Comparison of ENCODE assay signal across 23 mouse cellular contexts in the genomic region with DNA sequence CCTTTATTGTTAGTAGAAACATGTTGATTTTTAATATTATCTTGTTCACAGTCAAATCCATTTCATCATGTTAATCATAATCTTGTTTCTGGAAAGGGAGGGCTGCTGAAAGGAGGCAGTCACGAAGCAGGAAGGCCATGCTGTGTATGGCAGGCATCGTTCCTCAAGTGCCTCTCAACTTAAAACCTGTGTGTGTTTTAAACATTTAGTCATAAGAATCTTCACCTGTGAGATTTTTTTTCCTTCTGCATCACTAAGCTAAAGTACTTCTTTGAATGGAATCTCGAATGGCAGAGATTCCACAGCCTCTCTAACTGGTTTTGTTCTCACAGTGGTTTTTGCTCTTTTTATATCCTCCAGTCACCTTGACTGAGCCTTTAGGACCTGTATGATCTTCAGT. TPM values are rescaled to one million over a fixed set of nuclear protein-coding genes. Genes with fewer than 3 reads are reported as not detected.
DNase-seq lines count a peak whose midpoint lies in the region; ATAC-seq and TF ChIP-seq lines count a peak whose summit lies in the region.
"Had no signal": no experiment of that assay in that cellular context is flagged by ENCODE, and none has a peak within 500 bp of the region (broad histone marks: within the 10 kb centered on the region; RNA-seq: fewer than 3 reads in every experiment).

No protein-coding gene starts in this region.

- no peak overlapping the region for H3K4me2 ChIP-seq in lung, embryonic 15.5 days
- H3K4me2 ChIP-seq in lung, postnatal 0 days (replicated peaks; ENCODE audit: low read depth, low read length): no peak overlapping the region
- H3K4me2 ChIP-seq: embryonic facial prominence, embryonic 12.5 days; forebrain, embryonic 13.5 days; forebrain, embryonic 15.5 days had no signal

- H3K4me3 ChIP-seq in lung, embryonic 15.5 days: no peak overlapping the region
- no peak overlapping the region for H3K4me3 ChIP-seq in lung, postnatal 0 days (ENCODE audit: low read depth, low read length)
- H3K4me3 ChIP-seq: embryonic facial prominence, embryonic 10.5 days; embryonic facial prominence, embryonic 12.5 days; forebrain, embryonic 13.5 days; forebrain, embryonic 15.5 days had no signal

- no peaks in the 10 kb centered on the region for H3K9me3 ChIP-seq in lung, embryonic 15.5 days
- H3K9me3 ChIP-seq in lung, postnatal 0 days (ENCODE audit: low read length): no peaks in the 10 kb centered on the region
- H3K9me3 ChIP-seq: embryonic facial prominence, embryonic 10.5 days; embryonic facial prominence, embryonic 12.5 days; forebrain, embryonic 13.5 days; forebrain, embryonic 15.5 days had no signal

- peak overlapping the region; percentile 38 for H3K27ac ChIP-seq in lung, embryonic 15.5 days
- H3K27ac ChIP-seq in lung, postnatal 0 days (ENCODE audit: low read length): no peak overlapping the region
- H3K27ac ChIP-seq: embryonic facial prominence, embryonic 10.5 days; embryonic facial prominence, embryonic 12.5 days; forebrain, embryonic 13.5 days; forebrain, embryonic 15.5 days had no signal

- H3K36me3 ChIP-seq in lung, embryonic 15.5 days: no peaks in the 10 kb centered on the region
- no peaks in the 10 kb centered on the region for H3K36me3 ChIP-seq in lung, postnatal 0 days (ENCODE audit: insufficient read depth, low read length)
- H3K36me3 ChIP-seq: embryonic facial prominence, embryonic 10.5 days; embryonic facial prominence, embryonic 12.5 days; forebrain, embryonic 15.5 days had no signal

- no peak for TF ChIP-seq CTCF in lung, postnatal 0 days (IDR thresholded peaks at IDR 0.05)

- no peak for ATAC-seq in CD4-positive, CD25-positive, alpha-beta regulatory T cell, adult 4 months
- ATAC-seq in lung, embryonic 15.5 days (ENCODE audit: borderline replicate concordance, extremely low read depth, low FRiP score, low TSS enrichment): no peak
- ATAC-seq in lung, postnatal 0 days: peak; percentile 69
- ATAC-seq: forebrain, embryonic 13.5 days; forebrain, embryonic 15.5 days; forebrain, postnatal 0 days had no signal

- WGBS in lung, embryonic 15.5 days: 52% methylated on average over 3 of the region's 3 CpGs
- WGBS in lung, postnatal 0 days: 49% methylated on average over 3 of the region's 3 CpGs

- TF ChIP-seq EP300 in lung, postnatal 0 days (IDR thresholded peaks at IDR 0.05): peak; percentile 81

- no peak overlapping the region for H3K9ac ChIP-seq in lung, embryonic 15.5 days
- H3K9ac ChIP-seq in lung, postnatal 0 days (replicated peaks; ENCODE audit: low read depth): no peak overlapping the region
- H3K9ac ChIP-seq: embryonic facial prominence, embryonic 12.5 days; forebrain, embryonic 13.5 days; forebrain, embryonic 15.5 days; forebrain, postnatal 0 days had no signal

- DNase-seq in CD4-positive, CD25-positive, alpha-beta regulatory T cell, adult 2 months (ENCODE audit: low read depth, low spot score): peak; percentile 15
- DNase-seq in lung, postnatal 4 days: no peak
- peak; percentile 72 for DNase-seq in lung, postnatal 0 days (ENCODE audit: low spot score)
- DNase-seq in lung, postnatal 14 days: no peak
- DNase-seq in CD4-positive helper T cell, adult 2 months (ENCODE audit: low read depth, low spot score): peak; percentile 6
- DNase-seq: adrenal gland, adult 2 months; adrenal gland, postnatal 10 days; adrenal gland, postnatal 25 days; B cell, adult 2 months; cerebellum, adult 11 months; cerebellum, adult 18-20 months; cerebellum, adult 8-10 months; cerebellum, adult 9-11 months; cerebellum, postnatal 14 days; cerebellum, postnatal 36 days; embryo, embryonic 11 days; forebrain, postnatal 0 days had no signal

- no peaks in the 10 kb centered on the region for H3K27me3 ChIP-seq in lung, embryonic 15.5 days
- no peaks in the 10 kb centered on the region for H3K27me3 ChIP-seq in lung, postnatal 0 days (replicated peaks; ENCODE audit: insufficient read depth, low read length)
- H3K27me3 ChIP-seq: embryonic facial prominence, embryonic 12.5 days; forebrain, embryonic 13.5 days; forebrain, embryonic 15.5 days had no signal

- H3K4me1 ChIP-seq in lung, embryonic 15.5 days: peaks cover 28% of the 10 kb centered on the region; the same call in 1 of the 2 replicates
- H3K4me1 ChIP-seq in lung, postnatal 0 days (ENCODE audit: insufficient read depth, low read depth, low read length): no peaks in the 10 kb centered on the region
- H3K4me1 ChIP-seq: embryonic facial prominence, embryonic 12.5 days; forebrain, embryonic 15.5 days had no signal

RNA-seq across cellular contexts. Expression of gene Ndnf, which starts 25.0 kb away (rescaled TPM):
- 1 to 10 TPM in 1 of 2 experiments, under 1 TPM in 1; 0.58 to 1.3 TPM for polyA plus RNA-seq in CD4-positive, CD25-positive, alpha-beta regulatory T cell, adult 4 months (2017; shearing (Covaris generic))
- 42.1 and 48.2 TPM in 2 replicates for polyA plus RNA-seq in lung, embryonic 15.5 days (2015; fragmentation: Nextera tagmentation; extraction: Ambion mirVana)
- 33.7 and 61.1 TPM in 2 replicates for polyA plus RNA-seq in lung, postnatal 0 days (2015; fragmentation: Nextera tagmentation; extraction: Ambion mirVana)

Comparison
In these comparisons a context has a peak if more than half of its experiments do, and no peak if none do; other contexts are left out.
1. DNase-seq: peak in CD4-positive, CD25-positive, alpha-beta regulatory T cell, adult 2 months (single experiment), lung, postnatal 0 days (single experiment) and CD4-positive helper T cell, adult 2 months (single experiment); none in lung, postnatal 4 days (0 of 2) and lung, postnatal 14 days (single experiment).
2. RNA of gene Ndnf, which starts 25.0 kb away (polyA plus RNA-seq): 42.1 to 48.2 TPM in lung, embryonic 15.5 days and 33.7 to 61.1 TPM in lung, postnatal 0 days; 0.58 to 1.3 TPM in CD4-positive, CD25-positive, alpha-beta regulatory T cell, adult 4 months; every median in the first group is over 10 times any median in the second.